Mouse (Mus musculus): ENCODE results near the gene Gm45021.

GRCm38 (mm10) chr6:48546271-48546670 is 43.1 kb upstream of the Gm45021 start:
- no peak for TF ChIP-seq MYOD1 (IDR thresholded peaks at IDR 0.05; ENCODE audit: control insufficient read depth, insufficient read length, low read depth)
- no peak for TF ChIP-seq USF1 (IDR thresholded peaks at IDR 0.05; ENCODE audit: low read depth)
- TF ChIP-seq CTCF (IDR thresholded peaks at IDR 0.05; ENCODE audit: control insufficient read depth, insufficient read depth, insufficient read length), result no peak
- no peak for TF ChIP-seq MAX (IDR thresholded peaks at IDR 0.05)
- TF ChIP-seq MYOG (IDR thresholded peaks at IDR 0.05; ENCODE audit: control insufficient read depth, extremely low read depth, insufficient read length), result no peak
- TF ChIP-seq FOSL1 (IDR thresholded peaks at IDR 0.05; ENCODE audit: insufficient read depth, low read length, poor library complexity, severe bottlenecking), result no peak
- TF ChIP-seq CEBPB (IDR thresholded peaks at IDR 0.05; ENCODE audit: low read depth), result no peak

All from C2C12 (cell line).